Mouse (Mus musculus) hindbrain, embryonic 13.5 days (tissue): ENCODE measurements around the gene Ckap5. TPM values are rescaled to one million over a fixed set of nuclear protein-coding genes. Genes with fewer than 3 reads are reported as not detected.

Experiments
- ATAC-seq: fragments of 200-750 bp; cut with Nextera tagmentation; 2 replicates; pipeline ENCODE4 v1.8.0; 2017; ENCODE audit warnings: moderate TSS enrichment; ENCODE audit not compliant: low FRiP score
- H3K27ac ChIP-seq: fragments of 300-500 bp; sonication (generic); 2 replicates; pipeline ENCODE4 v1.5.1; 2015; ENCODE audit warnings: inconsistent platforms, mild to moderate bottlenecking, moderate library complexity
- H3K27me3 ChIP-seq: fragments of 300-500 bp; sonication (generic); 2 replicates; pipeline ENCODE4 v1.6.1; 2015; ENCODE audit warnings: mild to moderate bottlenecking, inconsistent platforms
- H3K36me3 ChIP-seq: fragments of 300-500 bp; sonication (generic); 2 replicates; pipeline ENCODE4 v1.6.1; 2015; ENCODE audit warnings: mild to moderate bottlenecking, inconsistent platforms
- H3K4me1 ChIP-seq: fragments of 300-500 bp; sonication (generic); replicated peaks from 2 replicates; pipeline ENCODE4 v1.6.1; 2015; ENCODE audit warnings: inconsistent platforms
- H3K4me2 ChIP-seq: fragments of 300-500 bp; sonication (generic); 2 replicates; pipeline ENCODE4 v1.6.1; 2015; ENCODE audit warnings: inconsistent platforms, mild to moderate bottlenecking, moderate library complexity
- H3K4me3 ChIP-seq: fragments of 300-500 bp; sonication (generic); 2 replicates; pipeline ENCODE4 v1.5.1; 2015; ENCODE audit warnings: mild to moderate bottlenecking, inconsistent platforms
- H3K9ac ChIP-seq: fragments of 300-500 bp; sonication (generic); 2 replicates; pipeline ENCODE4 v1.6.1; 2015; ENCODE audit warnings: mild to moderate bottlenecking, inconsistent platforms
- H3K9me3 ChIP-seq: fragments of 300-500 bp; sonication (generic); 2 replicates; pipeline ENCODE4 v1.6.1; 2016; ENCODE audit warnings: inconsistent platforms
- WGBS: fragments of 180-500 bp; shearing (Covaris S2); methylation state at CpG from one replicate; pipeline ENCODE4 v1.1.7; 2015; 5-methylcytosine and 5-hydroxymethylcytosine counted together
- polyA plus RNA-seq: library from polyadenylated mRNA; unstranded; fragments of >200 nt; fragmentation: Nextera tagmentation; extraction: Ambion mirVana; gene quantifications from 2 replicates; pipeline ENCODE4 v1.2.1, GENCODE M21; 2015

Gene Ckap5
- polyA plus RNA-seq, 1 experiment from 2014 or later = 132 TPM

DNA sequence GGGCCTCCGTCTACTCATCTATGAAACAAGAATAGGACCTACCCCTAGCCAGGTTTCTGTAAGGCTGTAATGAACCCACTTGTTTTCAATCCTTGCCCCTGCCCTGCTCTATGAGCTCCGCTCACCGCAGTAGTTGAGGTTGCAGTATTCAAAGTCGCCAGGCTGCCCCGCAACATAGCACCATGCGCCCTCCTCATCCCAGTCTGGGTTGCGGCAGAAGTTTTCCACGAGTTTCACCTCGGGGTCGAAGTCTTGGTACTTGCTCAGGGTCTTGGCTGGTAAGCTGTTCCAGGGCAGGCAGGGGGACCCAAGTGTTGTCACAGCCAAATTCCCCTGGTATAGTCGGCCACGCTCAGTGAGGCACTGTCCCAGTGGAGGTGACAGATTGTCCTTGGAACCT, 103.8 kb downstream of the Ckap5 start:
- Histone ChIP-seq H3K27ac (no peak overlapping the region), H3K9ac (no peak overlapping the region), H3K36me3 (0 out of 2 replicates have a peak, but pooled peaks cover 2% of the 10 kb centered on the region), H3K27me3 (no peaks in the 10 kb centered on the region), H3K9me3 (no peaks in the 10 kb centered on the region), H3K4me2 (no peak overlapping the region), H3K4me1 (no peaks in the 10 kb centered on the region), H3K4me3 (no peak overlapping the region)
- WGBS = 91% methylated on average over 12 of the region's 12 CpGs
- ATAC-seq = no peak

DNA sequence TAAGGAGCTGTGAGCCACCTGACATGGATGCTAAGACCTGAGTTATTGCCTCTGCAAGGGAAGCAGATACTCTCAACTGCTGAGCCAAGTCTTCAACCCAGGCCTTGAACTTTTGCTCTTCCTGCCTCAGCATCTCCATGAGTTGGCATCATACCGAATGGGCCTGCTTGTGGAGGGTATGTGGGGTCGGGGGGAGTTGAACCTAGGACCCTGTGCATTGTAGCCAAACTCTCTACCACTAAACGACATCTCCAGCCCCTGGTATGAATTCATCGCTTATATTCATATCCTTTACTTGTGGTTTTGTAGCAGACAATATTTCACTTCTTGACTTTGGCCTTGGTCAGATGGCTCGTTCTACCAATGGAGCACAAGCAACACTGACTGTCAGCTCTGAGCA, 105.3 kb downstream of the Ckap5 start:
- H3K4me3 ChIP-seq = no peak overlapping the region
- no peak overlapping the region for H3K27ac ChIP-seq
- no peaks in the 10 kb centered on the region for H3K36me3 ChIP-seq
- no peaks in the 10 kb centered on the region for H3K4me1 ChIP-seq
- ATAC-seq = no peak
- 87% methylated on average over 5 of the region's 5 CpGs for WGBS
- H3K9ac ChIP-seq = no peak overlapping the region
- H3K9me3 ChIP-seq = no peaks in the 10 kb centered on the region
- no peaks in the 10 kb centered on the region for H3K27me3 ChIP-seq
- no peak overlapping the region for H3K4me2 ChIP-seq

DNA sequence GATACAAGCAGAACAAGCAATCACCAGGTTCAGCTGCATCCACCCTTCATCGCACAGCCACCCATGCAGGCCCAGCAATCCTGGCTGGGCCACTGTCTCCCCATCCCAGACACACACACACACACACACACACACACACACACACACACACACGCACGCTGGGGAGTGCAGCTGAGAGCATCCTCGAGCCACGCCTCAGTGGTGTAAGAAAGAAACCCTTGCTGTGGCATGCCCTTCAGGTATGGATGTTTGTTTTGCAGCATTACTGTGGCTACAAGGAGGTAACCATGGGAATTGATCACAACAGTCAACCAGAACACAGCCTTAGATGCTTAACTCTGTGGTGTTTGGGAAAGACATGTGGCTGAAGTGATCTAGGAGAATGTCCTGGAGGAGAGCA, 105.8 kb downstream of the Ckap5 start:
- WGBS = 83% methylated on average over 5 of the region's 5 CpGs
- no peak for ATAC-seq
- Histone ChIP-seq H3K4me3 (no peak overlapping the region), H3K36me3 (no peaks in the 10 kb centered on the region), H3K27me3 (no peaks in the 10 kb centered on the region), H3K9me3 (no peaks in the 10 kb centered on the region), H3K9ac (no peak overlapping the region), H3K4me2 (no peak overlapping the region), H3K27ac (no peak overlapping the region), H3K4me1 (no peaks in the 10 kb centered on the region)

DNA sequence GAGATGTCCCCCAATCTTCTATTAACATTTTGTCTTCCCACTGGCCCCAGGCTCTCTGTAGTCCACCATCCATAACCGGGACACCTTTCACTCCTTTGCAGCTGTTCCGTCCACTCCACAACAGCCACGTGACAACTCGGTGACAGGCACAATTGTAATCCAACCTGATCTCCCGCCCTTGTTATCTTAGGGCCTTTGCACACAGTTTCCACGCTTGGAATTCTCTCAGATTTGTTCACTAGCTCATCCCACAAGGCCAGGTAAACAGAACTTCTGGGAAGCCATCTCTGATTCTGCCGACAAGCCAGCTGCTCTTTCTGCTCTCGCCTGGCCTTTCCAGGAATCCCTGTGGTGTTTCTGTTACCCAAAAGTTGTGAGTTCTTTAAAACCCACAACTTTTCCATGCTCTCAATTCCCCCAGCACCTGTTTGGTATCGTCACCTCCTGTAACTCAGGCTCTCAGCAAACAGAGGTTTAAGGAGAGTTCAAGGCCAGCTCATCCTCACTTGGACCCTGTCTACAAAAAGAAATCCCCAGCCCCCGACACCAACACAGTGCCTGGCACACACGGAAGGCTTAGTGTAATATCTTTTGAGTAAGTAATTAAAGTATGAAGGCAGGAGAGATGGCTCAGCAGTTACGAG, 106.9 kb downstream of the Ckap5 start:
- no peak for ATAC-seq

DNA sequence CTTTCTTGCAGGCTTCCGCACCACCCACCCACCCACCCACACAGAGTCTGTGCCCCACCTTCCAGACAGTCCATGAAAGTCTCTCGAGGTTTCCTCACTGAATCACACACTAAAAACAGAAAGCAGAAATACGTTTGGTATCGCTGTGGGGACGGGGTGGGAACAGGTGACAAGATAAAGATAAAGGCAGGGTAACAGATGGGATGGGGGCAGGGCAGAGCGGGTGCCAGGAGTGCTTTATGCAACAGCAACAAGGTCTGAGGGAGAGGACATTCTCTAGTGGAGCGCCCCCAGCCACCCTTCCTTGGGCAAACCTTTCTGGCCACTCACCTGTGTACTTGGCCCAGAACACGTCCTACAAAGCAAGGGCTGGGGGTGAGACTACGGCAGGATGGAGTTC, 108.3 kb downstream of the Ckap5 start:
- no peak overlapping the region for H3K4me3 ChIP-seq
- ATAC-seq = no peak
- H3K9me3 ChIP-seq = no peaks in the 10 kb centered on the region
- H3K4me1 ChIP-seq = no peaks in the 10 kb centered on the region
- no peak overlapping the region for H3K9ac ChIP-seq
- H3K36me3 ChIP-seq = no peaks in the 10 kb centered on the region
- H3K27ac ChIP-seq = no peak overlapping the region
- H3K27me3 ChIP-seq = no peaks in the 10 kb centered on the region
- WGBS = 83% methylated on average over 9 of the region's 9 CpGs
- H3K4me2 ChIP-seq = no peak overlapping the region

More for the DNA sequence above, 106.9 kb downstream of the Ckap5 start:
- no peaks in the 10 kb centered on the region for H3K27me3 ChIP-seq
- no peak overlapping the region for H3K4me3 ChIP-seq
- H3K4me1 ChIP-seq = no peaks in the 10 kb centered on the region
- H3K9ac ChIP-seq = no peak overlapping the region
- H3K4me2 ChIP-seq = no peak overlapping the region
- H3K9me3 ChIP-seq = no peaks in the 10 kb centered on the region
- no peak overlapping the region for H3K27ac ChIP-seq
- no peaks in the 10 kb centered on the region for H3K36me3 ChIP-seq
- 88% methylated on average over 12 of the region's 12 CpGs for WGBS

DNA sequence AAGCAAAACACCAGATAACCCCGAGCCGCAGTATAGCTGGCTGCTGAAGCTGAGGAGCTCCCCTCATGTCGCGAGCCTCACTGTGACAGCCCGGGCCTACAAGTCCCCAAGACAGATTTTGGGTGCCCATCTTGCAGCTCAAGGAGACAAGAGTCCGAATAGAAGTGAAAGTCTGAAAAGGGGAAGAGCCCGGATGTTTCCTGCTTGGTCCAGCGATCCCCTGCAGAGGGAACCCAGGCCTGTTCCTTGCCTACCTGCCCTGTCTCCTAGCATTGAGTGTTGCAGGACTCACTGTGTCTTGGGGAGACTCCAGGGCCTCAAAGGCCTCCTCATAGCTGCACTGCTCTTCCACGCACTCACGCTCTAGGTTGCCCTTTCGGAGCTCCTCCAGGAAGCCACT, 108.9 kb downstream of the Ckap5 start:
- no peak for ATAC-seq
- 84% methylated on average over 11 of the region's 11 CpGs for WGBS

DNA sequence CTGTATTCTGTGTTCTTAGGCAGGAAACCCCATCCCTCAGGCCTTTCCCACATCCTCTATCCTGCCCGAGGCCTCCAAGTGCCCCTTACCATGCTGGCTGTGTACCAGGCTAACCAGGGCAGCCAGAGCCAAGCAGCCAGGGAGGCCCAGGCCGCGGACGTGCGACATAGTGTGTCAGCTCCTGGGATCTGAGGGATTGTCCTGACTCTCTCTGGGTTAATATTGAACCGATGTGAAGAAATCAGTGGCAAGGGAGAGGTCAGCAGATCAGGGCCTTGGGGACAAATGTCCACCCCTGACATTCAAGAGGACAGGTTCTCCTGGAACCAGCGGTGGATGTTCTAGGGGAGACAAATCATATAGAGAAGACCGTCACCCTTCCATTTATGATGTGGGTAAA, 109.7 kb downstream of the Ckap5 start, which contains the start of gene F2:
Gene F2 (minus strand): TSS at position 186 of the 400 bp plus-strand sequence.
- no peaks in the 10 kb centered on the region for H3K9me3 ChIP-seq
- 91% methylated on average over 8 of the region's 8 CpGs for whole genome bisulfite sequencing

More for the DNA sequence above, 108.9 kb downstream of the Ckap5 start:
- H3K9me3 ChIP-seq = no peaks in the 10 kb centered on the region
- H3K4me1 ChIP-seq = no peaks in the 10 kb centered on the region
- H3K36me3 ChIP-seq = no peaks in the 10 kb centered on the region
- H3K27ac ChIP-seq = no peak overlapping the region
- no peak overlapping the region for H3K9ac ChIP-seq
- no peaks in the 10 kb centered on the region for H3K27me3 ChIP-seq
- H3K4me2 ChIP-seq = no peak overlapping the region
- no peak overlapping the region for H3K4me3 ChIP-seq

DNA sequence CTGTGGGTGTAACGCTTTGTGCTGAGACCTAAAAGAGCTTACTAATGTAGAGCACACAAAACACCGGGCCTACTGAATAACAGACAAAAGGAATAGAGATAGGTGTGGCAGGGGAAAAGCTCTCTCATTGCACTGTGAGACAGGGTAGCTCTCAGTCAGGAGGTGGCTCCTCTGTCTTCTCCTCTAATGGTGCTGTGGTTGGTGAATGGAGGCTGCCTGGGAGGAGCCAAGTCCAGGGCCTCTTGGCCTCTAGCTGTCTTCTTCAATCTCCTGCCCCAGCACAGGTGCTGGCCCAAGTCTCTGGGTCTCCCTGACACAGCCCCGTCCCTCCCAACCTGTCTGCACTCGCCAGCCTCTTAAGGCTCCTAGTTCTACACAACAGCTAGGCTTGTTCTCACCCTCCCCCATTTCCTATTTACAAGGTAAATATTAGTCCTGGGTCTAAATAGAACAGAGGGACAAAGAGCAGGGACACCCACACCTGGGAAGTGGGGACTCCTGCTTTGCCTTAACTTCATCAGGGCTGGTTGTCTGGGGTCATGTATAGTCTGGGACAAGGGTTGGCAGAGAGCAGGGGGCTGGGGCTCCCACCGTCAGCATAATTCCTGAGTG, 110.3 kb downstream of the Ckap5 start:
- Histone ChIP-seq H3K4me3 (no peak overlapping the region), H3K27ac (no peak overlapping the region), H3K4me1 (no peaks in the 10 kb centered on the region), H3K9me3 (no peaks in the 10 kb centered on the region), H3K4me2 (no peak overlapping the region), H3K9ac (no peak overlapping the region), H3K27me3 (no peaks in the 10 kb centered on the region), H3K36me3 (peaks cover 2% of the 10 kb centered on the region)
- 86% methylated on average over 5 of the region's 5 CpGs for WGBS
- no peak for ATAC-seq

More for the DNA sequence above, 109.7 kb downstream of the Ckap5 start, which contains the start of gene F2:
- Histone ChIP-seq H3K27ac (no peak within 1 kb of the TSS), H3K4me1 (no peaks in the 10 kb centered on the region), H3K27me3 (no peaks in the 10 kb centered on the region), H3K4me3 (no peak within 1 kb of the TSS), H3K4me2 (no peak within 1 kb of the TSS), H3K9ac (no peak within 1 kb of the TSS), H3K36me3 (no peaks in the 10 kb centered on the region)
- ATAC-seq = no peak

DNA sequence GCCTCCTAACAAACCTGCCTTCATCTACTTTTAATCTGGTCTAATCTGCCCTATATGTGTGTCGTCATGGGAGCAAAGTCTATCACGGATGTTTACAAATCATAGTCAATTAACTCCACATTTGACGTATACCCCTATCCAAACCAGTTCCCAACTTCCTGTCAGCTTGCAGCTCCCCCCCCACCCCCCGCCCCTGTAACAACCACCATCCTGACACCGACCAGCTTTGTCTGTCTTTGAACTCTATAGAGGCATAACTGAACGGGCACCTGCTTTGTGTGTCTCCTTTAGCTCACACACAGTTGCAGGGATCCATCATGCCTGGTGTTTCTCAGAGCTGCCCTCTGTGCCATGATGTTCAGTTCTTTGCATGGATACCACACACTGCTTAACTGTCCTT, 112.4 kb downstream of the Ckap5 start:
- Histone ChIP-seq H3K4me2 (no peak overlapping the region), H3K4me3 (no peak overlapping the region), H3K27me3 (no peaks in the 10 kb centered on the region), H3K9ac (no peak overlapping the region), H3K27ac (no peak overlapping the region), H3K36me3 (peaks cover 21% of the 10 kb centered on the region), H3K4me1 (no peaks in the 10 kb centered on the region), H3K9me3 (no peaks in the 10 kb centered on the region)
- no peak for ATAC-seq
- WGBS = 89% methylated on average over 6 of the region's 6 CpGs

DNA sequence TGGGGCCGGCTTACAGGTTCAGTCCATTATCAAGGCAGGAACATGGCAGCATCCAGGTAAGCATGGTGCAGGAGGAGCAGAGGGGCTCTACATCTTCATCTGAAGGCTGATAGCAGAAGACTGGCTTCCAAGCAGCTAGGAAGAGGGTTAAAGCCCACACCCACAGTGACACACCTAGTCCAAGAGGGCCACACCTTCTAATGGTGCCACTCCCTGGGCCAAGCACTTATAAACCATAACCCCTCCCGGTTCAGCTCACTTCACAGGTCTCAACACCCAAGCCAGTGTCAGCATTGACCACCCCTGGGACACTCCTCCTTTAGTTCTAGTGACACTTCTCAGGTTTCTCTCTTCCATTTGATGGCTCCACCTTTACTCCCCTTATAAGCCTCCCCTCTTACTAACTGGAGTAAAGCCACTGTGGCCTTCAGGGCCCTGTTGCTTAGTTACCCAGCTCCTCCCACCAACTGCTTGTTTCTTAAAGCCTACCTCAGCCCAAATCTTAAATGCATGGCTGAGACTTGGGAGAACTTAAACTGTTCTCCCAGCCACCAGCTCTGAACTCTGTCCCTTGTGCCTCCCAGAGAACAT, 116.4 kb downstream of the Ckap5 start:
- H3K27me3 ChIP-seq = no peaks in the 10 kb centered on the region
- no peaks in the 10 kb centered on the region for H3K9me3 ChIP-seq
- H3K4me3 ChIP-seq = no peak overlapping the region
- WGBS = 93% methylated on average over 2 of the region's 2 CpGs
- 0 out of 2 replicates have a peak, but pooled peaks cover 3% of the 10 kb centered on the region for H3K4me1 ChIP-seq
- peaks cover 60% of the 10 kb centered on the region for H3K36me3 ChIP-seq
- no peak for ATAC-seq
- no peak overlapping the region for H3K9ac ChIP-seq
- no peak overlapping the region for H3K4me2 ChIP-seq
- H3K27ac ChIP-seq = no peak overlapping the region

DNA sequence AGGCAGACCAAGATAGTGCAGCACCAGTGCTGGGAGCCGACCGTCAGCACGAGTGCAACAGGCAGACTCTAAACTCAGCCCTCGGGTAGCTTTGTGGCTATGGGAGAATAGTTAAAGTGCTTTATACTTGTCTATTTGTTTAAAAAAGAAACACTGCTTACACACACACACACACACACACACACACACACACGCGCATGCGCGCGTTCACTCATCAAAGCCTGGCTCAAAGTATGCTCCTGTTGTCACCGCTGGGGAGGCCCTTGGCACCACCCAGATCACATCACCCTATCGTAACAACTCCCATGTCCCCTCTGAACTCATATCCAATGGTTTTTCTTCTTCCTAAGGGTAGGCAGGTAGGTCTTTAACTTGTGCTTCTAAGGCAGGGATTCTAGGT, 117.5 kb downstream of the Ckap5 start:
- no peak for ATAC-seq
- Histone ChIP-seq H3K27me3 (no peaks in the 10 kb centered on the region), H3K9ac (no peak overlapping the region), H3K4me1 (peaks cover 14% of the 10 kb centered on the region), H3K36me3 (peaks cover 62% of the 10 kb centered on the region), H3K27ac (no peak overlapping the region), H3K4me2 (no peak overlapping the region), H3K4me3 (no peak overlapping the region), H3K9me3 (no peaks in the 10 kb centered on the region)
- 98% methylated on average over 11 of the region's 11 CpGs for WGBS

DNA sequence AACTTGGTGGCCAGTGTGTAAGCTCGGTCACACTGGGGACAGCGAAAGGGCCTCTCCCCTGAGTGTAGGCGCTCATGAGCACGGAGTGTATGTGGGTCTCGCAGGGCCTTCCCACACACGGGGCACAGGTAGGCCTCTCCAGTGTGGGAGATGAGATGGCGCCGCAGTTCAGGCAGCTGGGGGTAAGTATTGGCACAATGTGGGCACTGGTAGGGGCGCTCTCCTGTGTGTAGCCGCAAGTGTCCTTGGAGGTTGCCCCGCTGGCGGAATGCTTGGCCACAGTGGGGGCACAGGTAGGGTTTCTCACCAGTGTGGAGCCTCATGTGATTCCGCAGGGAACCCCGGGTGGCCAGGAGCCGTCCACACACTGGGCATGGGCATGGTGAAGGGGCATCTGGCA, 118.8 kb downstream of the Ckap5 start:
- 97% methylated on average over 15 of the region's 15 CpGs for WGBS
- H3K27ac ChIP-seq = no peak overlapping the region
- H3K36me3 ChIP-seq = peaks cover 62% of the 10 kb centered on the region

DNA sequence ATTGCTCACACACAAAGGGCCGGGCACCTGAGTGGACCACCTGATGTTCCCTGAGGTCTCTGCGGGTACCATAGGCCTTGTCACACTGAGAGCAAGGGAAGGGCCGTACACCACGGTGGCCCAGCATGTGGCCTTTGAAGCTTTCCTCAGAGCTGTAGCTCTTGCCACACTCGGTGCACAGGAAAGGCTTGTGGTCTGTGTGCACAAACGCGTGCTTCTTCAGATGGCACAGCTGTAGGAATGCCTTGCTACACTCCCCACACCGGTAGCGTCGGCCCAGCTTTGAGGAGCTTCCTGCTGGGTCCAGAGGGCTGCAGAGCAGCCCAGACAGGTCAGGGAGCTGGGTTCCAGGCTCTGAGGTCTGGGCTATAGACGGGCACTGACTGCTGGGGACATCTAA, 119.2 kb downstream of the Ckap5 start:
- ATAC-seq = no peak
- Histone ChIP-seq H3K27me3 (no peaks in the 10 kb centered on the region), H3K9me3 (no peaks in the 10 kb centered on the region), H3K4me3 (no peak overlapping the region), H3K4me2 (no peak overlapping the region), H3K4me1 (peaks cover 21% of the 10 kb centered on the region), H3K9ac (no peak overlapping the region), H3K27ac (no peak overlapping the region), H3K36me3 (peaks cover 62% of the 10 kb centered on the region)
- WGBS = 94% methylated on average over 11 of the region's 11 CpGs

More for the DNA sequence above, 118.8 kb downstream of the Ckap5 start:
- H3K4me2 ChIP-seq = no peak overlapping the region
- no peaks in the 10 kb centered on the region for H3K27me3 ChIP-seq
- ATAC-seq = no peak
- H3K4me3 ChIP-seq = no peak overlapping the region
- H3K4me1 ChIP-seq = peaks cover 17% of the 10 kb centered on the region
- H3K9me3 ChIP-seq = no peaks in the 10 kb centered on the region
- no peak overlapping the region for H3K9ac ChIP-seq
